Mouse (Mus musculus) lung, embryonic 16.5 days (tissue): ENCODE data around the gene Batf3. TPM values are rescaled to one million over a fixed set of nuclear protein-coding genes. Genes with fewer than 3 reads are reported as not detected.
A peak's percentile ranks its signal among the peaks of the same experiment; 100 is the strongest.

Experiments
- ATAC-seq: fragments of 200-750 bp; cut with Nextera tagmentation; 2 replicates; pipeline ENCODE4 v1.8.0; 2017; ENCODE audit warnings: low read depth, mild to moderate bottlenecking, moderate library complexity
- H3K27ac ChIP-seq: fragments of 300-500 bp; sonication (generic); 2 replicates; pipeline ENCODE4 v1.5.1; 2014; ENCODE audit warnings: mild to moderate bottlenecking, control low read depth, low read length
- H3K27me3 ChIP-seq: fragments of 300-500 bp; sonication (generic); 2 replicates; pipeline ENCODE4 v1.6.1; 2014; ENCODE audit warnings: low read depth, low read length, mixed read lengths; ENCODE audit not compliant: control insufficient read depth, insufficient read depth
- H3K36me3 ChIP-seq: fragments of 300-500 bp; sonication (generic); 2 replicates; pipeline ENCODE4 v1.6.1; 2014; ENCODE audit warnings: low read length; ENCODE audit not compliant: control insufficient read depth, insufficient read depth
- H3K4me1 ChIP-seq: fragments of 300-500 bp; sonication (generic); replicated peaks from 2 replicates; pipeline ENCODE4 v1.6.1; 2014; ENCODE audit warnings: low read length, mixed read lengths; ENCODE audit not compliant: control insufficient read depth, insufficient read depth
- H3K4me2 ChIP-seq: fragments of 300-500 bp; sonication (generic); 2 replicates; pipeline ENCODE4 v1.6.1; 2014; ENCODE audit warnings: low read depth, low read length, control low read depth
- H3K4me3 ChIP-seq: fragments of 300-500 bp; sonication (generic); 2 replicates; pipeline ENCODE4 v1.5.1; 2014; ENCODE audit warnings: mild to moderate bottlenecking, low read length, control low read depth
- H3K9ac ChIP-seq: fragments of 300-500 bp; sonication (generic); 2 replicates; pipeline ENCODE4 v1.6.1; 2014; ENCODE audit warnings: low read length, control low read depth
- H3K9me3 ChIP-seq: fragments of 300-500 bp; sonication (generic); 2 replicates; pipeline ENCODE4 v1.6.1; 2016; ENCODE audit warnings: low read length; ENCODE audit not compliant: control insufficient read depth
- WGBS: fragments of 180-500 bp; shearing (Covaris S2); extraction: QIAGEN DNeasy Blood & Tissue Kit; methylation state at CpG from one replicate; pipeline ENCODE4 v1.1.7; 2014; 5-methylcytosine and 5-hydroxymethylcytosine counted together
- polyA plus RNA-seq: library from polyadenylated mRNA; unstranded; fragments of >200 nt; fragmentation: Nextera tagmentation; extraction: Ambion mirVana; gene quantifications from 2 replicates; pipeline ENCODE4 v1.2.1, GENCODE M21; 2015

Batf3 gene
- polyA plus RNA-seq, 1 experiment from 2014 or later, result 6.4 TPM

- Histone ChIP-seq H3K4me3 (no peak overlapping the region), H3K36me3 (peaks cover 20% of the 10 kb centered on the region; the same call in 1 of the 2 replicates), H3K4me1 (no peaks in the 10 kb centered on the region), H3K9me3 (no peaks in the 10 kb centered on the region), H3K9ac (no peak overlapping the region), H3K27ac (no peak overlapping the region), H3K27me3 (no peaks in the 10 kb centered on the region), H3K4me2 (no peak overlapping the region)
- no peak for ATAC-seq
- 73% methylated on average over 8 of the region's 8 CpGs for WGBS
These were observed 14.4 kb upstream of the Batf3 start for GRCm38 (mm10) chr1:191083230-191083629.

- ATAC-seq, result no peak
- H3K9ac ChIP-seq, result no peak overlapping the region
- no peaks in the 10 kb centered on the region for H3K4me1 ChIP-seq
- peaks cover 16% of the 10 kb centered on the region; the same call in 1 of the 2 replicates for H3K36me3 ChIP-seq
- no peak overlapping the region for H3K4me2 ChIP-seq
- H3K27ac ChIP-seq, result no peak overlapping the region
- H3K9me3 ChIP-seq, result no peaks in the 10 kb centered on the region
- WGBS, result 64% methylated on average over 5 of the region's 5 CpGs
- no peak overlapping the region for H3K4me3 ChIP-seq
- no peaks in the 10 kb centered on the region for H3K27me3 ChIP-seq
These were observed 12.6 kb upstream of the Batf3 start for GRCm38 (mm10) chr1:191084951-191085559.

GRCm38 (mm10) chr1:191085597-191085996 lies 12.1 kb upstream of the Batf3 start:
- H3K4me3 ChIP-seq, result no peak overlapping the region
- H3K9ac ChIP-seq, result 0 out of 2 replicates have a peak overlapping the region, but pooled peaks have one; percentile 11
- no peak overlapping the region for H3K4me2 ChIP-seq
- no peaks in the 10 kb centered on the region for H3K9me3 ChIP-seq
- no peak for ATAC-seq
- H3K36me3 ChIP-seq, result peaks cover 10% of the 10 kb centered on the region; the same call in 1 of the 2 replicates
- no peaks in the 10 kb centered on the region for H3K4me1 ChIP-seq
- H3K27me3 ChIP-seq, result no peaks in the 10 kb centered on the region
- H3K27ac ChIP-seq, result no peak overlapping the region
- WGBS, result 75% methylated on average over 12 of the region's 12 CpGs

GRCm38 (mm10) chr1:191086304-191086878 lies 11.3 kb upstream of the Batf3 start:
- Histone ChIP-seq H3K27me3 (no peaks in the 10 kb centered on the region), H3K36me3 (peaks cover 8% of the 10 kb centered on the region; the same call in 1 of the 2 replicates), H3K9me3 (no peaks in the 10 kb centered on the region), H3K4me2 (no peak overlapping the region), H3K27ac (peak overlapping the region; percentile 37; the same call in 1 of the 2 replicates), H3K4me3 (no peak overlapping the region), H3K4me1 (no peaks in the 10 kb centered on the region), H3K9ac (no peak overlapping the region)
- 69% methylated on average over 7 of the region's 7 CpGs for WGBS
- 0 out of 2 replicates have a peak, but pooled peaks have one; percentile 4 for ATAC-seq

- Histone ChIP-seq H3K27me3 (no peaks in the 10 kb centered on the region), H3K36me3 (peaks cover 7% of the 10 kb centered on the region; the same call in 1 of the 2 replicates), H3K4me3 (no peak overlapping the region), H3K9ac (no peak overlapping the region), H3K4me2 (no peak overlapping the region), H3K27ac (peak overlapping the region; percentile 37; the same call in 1 of the 2 replicates), H3K4me1 (no peaks in the 10 kb centered on the region), H3K9me3 (no peaks in the 10 kb centered on the region)
- 69% methylated on average over 8 of the region's 8 CpGs for WGBS
- peak; percentile 46; the same call in 1 of the 2 replicates for ATAC-seq
These were observed 10.7 kb upstream of the Batf3 start for GRCm38 (mm10) chr1:191086960-191087359.

- Histone ChIP-seq H3K4me3 (no peak overlapping the region), H3K4me2 (no peak overlapping the region), H3K9me3 (no peaks in the 10 kb centered on the region), H3K9ac (no peak overlapping the region), H3K36me3 (no peaks in the 10 kb centered on the region; the same call in 1 of the 2 replicates), H3K27me3 (no peaks in the 10 kb centered on the region), H3K4me1 (peaks cover 6% of the 10 kb centered on the region), H3K27ac (peak overlapping the region; percentile 24; the same call in 1 of the 2 replicates)
- WGBS, result 65% methylated on average over 5 of the region's 5 CpGs
- no peak for ATAC-seq
These were observed 9.7 kb upstream of the Batf3 start for GRCm38 (mm10) chr1:191087955-191088354.

GRCm38 (mm10) chr1:191089355-191089754 lies 8.3 kb upstream of the Batf3 start:
- no peak for ATAC-seq
- Histone ChIP-seq H3K27me3 (no peaks in the 10 kb centered on the region), H3K4me3 (no peak overlapping the region), H3K36me3 (no peaks in the 10 kb centered on the region; the same call in 1 of the 2 replicates), H3K4me1 (peaks cover 11% of the 10 kb centered on the region), H3K9ac (no peak overlapping the region), H3K9me3 (no peaks in the 10 kb centered on the region), H3K4me2 (no peak overlapping the region), H3K27ac (no peak overlapping the region)
- 44% methylated on average over 6 of the region's 6 CpGs for WGBS

GRCm38 (mm10) chr1:191092050-191092449 lies 5.6 kb upstream of the Batf3 start:
- WGBS, result 67% methylated on average over 8 of the region's 8 CpGs
- H3K4me1 ChIP-seq, result peaks cover 11% of the 10 kb centered on the region
- H3K4me3 ChIP-seq, result no peak overlapping the region
- H3K9me3 ChIP-seq, result no peaks in the 10 kb centered on the region
- H3K9ac ChIP-seq, result no peak overlapping the region
- no peak overlapping the region for H3K4me2 ChIP-seq
- H3K36me3 ChIP-seq, result no peaks in the 10 kb centered on the region
- no peaks in the 10 kb centered on the region; the same call in 1 of the 2 replicates for H3K27me3 ChIP-seq
- ATAC-seq, result no peak
- H3K27ac ChIP-seq, result peak overlapping the region; percentile 18

GRCm38 (mm10) chr1:191093578-191093977 lies 4.1 kb upstream of the Batf3 start:
- Histone ChIP-seq H3K36me3 (no peaks in the 10 kb centered on the region), H3K4me1 (peaks cover 20% of the 10 kb centered on the region), H3K27me3 (no peaks in the 10 kb centered on the region; the same call in 1 of the 2 replicates), H3K4me3 (no peak overlapping the region), H3K9me3 (no peaks in the 10 kb centered on the region), H3K27ac (peak overlapping the region; percentile 57), H3K9ac (no peak overlapping the region), H3K4me2 (no peak overlapping the region)
- ATAC-seq, result no peak
- WGBS, result 42% methylated on average over 5 of the region's 5 CpGs
